Mouse (Mus musculus): Measurements from ENCODE around the gene Map3k7. TPM values are rescaled to one million over a fixed set of nuclear protein-coding genes. Genes with fewer than 3 reads are reported as not detected.

Map3k7 gene
- polyA plus RNA-seq, 1 experiment from 2014 or later, result 26.2 TPM

- no peaks in the 10 kb centered on the region for H3K27me3 ChIP-seq (replicated peaks; ENCODE audit: control insufficient read depth, insufficient read depth, low read length)
- no peak for ATAC-seq (replicated peaks; ENCODE audit: low FRiP score)
- no peak for DNase-seq (ENCODE audit: low spot score)
Measured at GRCm38 (mm10) chr4:32060686-32061085, 96.8 kb downstream of the Map3k7 start.

GRCm38 (mm10) chr4:32062381-32063059, 98.6 kb downstream of the Map3k7 start:
- H3K4me1 ChIP-seq (replicated peaks; ENCODE audit: control insufficient read depth, insufficient read depth, low read length), result no peaks in the 10 kb centered on the region
- H3K4me3 ChIP-seq (ENCODE audit: low read depth, low read length), result no peak overlapping the region
- no peak for ATAC-seq (replicated peaks; ENCODE audit: low FRiP score)
- H3K36me3 ChIP-seq (ENCODE audit: control insufficient read depth, insufficient read depth, low read length), result no peaks in the 10 kb centered on the region
- DNase-seq (ENCODE audit: low spot score), result no peak
- no peak overlapping the region for H3K9ac ChIP-seq (ENCODE audit: low read depth, low read length)
- H3K9me3 ChIP-seq (ENCODE audit: control insufficient read depth, low read length), result no peaks in the 10 kb centered on the region
- no peak overlapping the region for H3K4me2 ChIP-seq
- H3K27ac ChIP-seq (ENCODE audit: low read depth, low read length), result no peak overlapping the region
- H3K27me3 ChIP-seq (replicated peaks; ENCODE audit: control insufficient read depth, insufficient read depth, low read length), result no peaks in the 10 kb centered on the region
- WGBS, result 94% methylated on average over 4 of the region's 4 CpGs

More at GRCm38 (mm10) chr4:32060686-32061085, 96.8 kb downstream of the Map3k7 start:
- H3K9me3 ChIP-seq (ENCODE audit: control insufficient read depth, low read length), result no peaks in the 10 kb centered on the region
- H3K36me3 ChIP-seq (ENCODE audit: control insufficient read depth, insufficient read depth, low read length), result no peaks in the 10 kb centered on the region
- H3K9ac ChIP-seq (ENCODE audit: low read depth, low read length), result no peak overlapping the region
- H3K4me1 ChIP-seq (replicated peaks; ENCODE audit: control insufficient read depth, insufficient read depth, low read length), result no peaks in the 10 kb centered on the region
- H3K4me3 ChIP-seq (ENCODE audit: low read depth, low read length), result no peak overlapping the region
- no peak overlapping the region for H3K4me2 ChIP-seq
- no peak overlapping the region for H3K27ac ChIP-seq (ENCODE audit: low read depth, low read length)
- WGBS, result 89% methylated on average over 4 of the region's 4 CpGs

- ATAC-seq (replicated peaks; ENCODE audit: low FRiP score) (no peak), DNase-seq (ENCODE audit: low spot score) (no peak)
- Histone ChIP-seq H3K4me1 (replicated peaks; ENCODE audit: control insufficient read depth, insufficient read depth, low read length) (no peaks in the 10 kb centered on the region), H3K9ac (ENCODE audit: low read depth, low read length) (no peak overlapping the region), H3K4me2 (no peak overlapping the region), H3K27me3 (replicated peaks; ENCODE audit: control insufficient read depth, insufficient read depth, low read length) (no peaks in the 10 kb centered on the region), H3K9me3 (ENCODE audit: control insufficient read depth, low read length) (no peaks in the 10 kb centered on the region), H3K27ac (ENCODE audit: low read depth, low read length) (no peak overlapping the region), H3K4me3 (ENCODE audit: low read depth, low read length) (no peak overlapping the region), H3K36me3 (ENCODE audit: control insufficient read depth, insufficient read depth, low read length) (no peaks in the 10 kb centered on the region)
- 88% methylated on average over 3 of the region's 3 CpGs for WGBS
Measured at GRCm38 (mm10) chr4:32063291-32063690, 99.4 kb downstream of the Map3k7 start.

All from liver, embryonic 11.5 days (tissue).